Mouse (Mus musculus) ES-Bruce4 (cell line): ENCODE data around the gene Med15. TPM values are rescaled to one million over a fixed set of nuclear protein-coding genes. Genes with fewer than 3 reads are reported as not detected.
A peak's percentile ranks its signal among the peaks of the same experiment; 100 is the strongest.

Source experiments
- H3K27ac ChIP-seq: 2 replicates; pipeline ENCODE4 v1.5.1; 2012; ENCODE audit warnings: low read length, inconsistent platforms; ENCODE audit not compliant: insufficient read depth
- H3K27me3 ChIP-seq: 2 replicates; pipeline ENCODE4 v1.6.1; 2012; ENCODE audit warnings: mild to moderate bottlenecking, low read length, inconsistent platforms; ENCODE audit not compliant: control insufficient read depth, poor library complexity, insufficient read depth, severe bottlenecking
- H3K36me3 ChIP-seq: 2 replicates; pipeline ENCODE4 v1.6.1; 2012; ENCODE audit warnings: inconsistent platforms, mild to moderate bottlenecking, low read length, moderate library complexity; ENCODE audit not compliant: control insufficient read depth, poor library complexity, insufficient read depth, severe bottlenecking
- H3K4me1 ChIP-seq: one replicate; pipeline ENCODE4 v1.8.1; 2011; ENCODE audit warnings: low read length; ENCODE audit not compliant: control insufficient read depth, insufficient read depth
- H3K4me3 ChIP-seq: 2 replicates; pipeline ENCODE4 v1.5.1; 2011; ENCODE audit warnings: low read depth, mild to moderate bottlenecking, low read length
- H3K9ac ChIP-seq: 2 replicates; pipeline ENCODE4 v1.6.1; 2012; ENCODE audit warnings: low read depth, mild to moderate bottlenecking, inconsistent platforms; ENCODE audit not compliant: poor library complexity, severe bottlenecking
- H3K9me3 ChIP-seq: replicated peaks from 2 replicates; pipeline ENCODE4 v1.6.1; 2012; ENCODE audit warnings: mild to moderate bottlenecking, low read length, inconsistent platforms; ENCODE audit not compliant: control insufficient read depth, poor library complexity, insufficient read depth, severe bottlenecking
- CTCF ChIP-seq: IDR thresholded peaks from one replicate; pipeline ENCODE4 v1.8.1; 2011; ENCODE audit warnings: low read depth, low read length
- EP300 ChIP-seq: IDR thresholded peaks from 2 replicates; pipeline ENCODE4 v1.6.1; 2011; ENCODE audit warnings: low read depth, low read length; ENCODE audit not compliant: insufficient read depth
- POLR2A ChIP-seq: IDR thresholded peaks from one replicate; pipeline ENCODE4 v1.8.1; 2011; ENCODE audit warnings: low read length; ENCODE audit not compliant: insufficient read depth
- polyA plus RNA-seq: library from polyadenylated mRNA; stranded (reverse); fragments of >200 nt; gene quantifications from 2 replicates; pipeline ENCODE4 v1.2.4, GENCODE M21; 2011; ENCODE audit warnings: low read depth; ENCODE audit not compliant: missing spikeins, insufficient read depth, insufficient read length

Med15 gene
- polyA plus RNA-seq, 1 experiment = 54.7 TPM

DNA sequence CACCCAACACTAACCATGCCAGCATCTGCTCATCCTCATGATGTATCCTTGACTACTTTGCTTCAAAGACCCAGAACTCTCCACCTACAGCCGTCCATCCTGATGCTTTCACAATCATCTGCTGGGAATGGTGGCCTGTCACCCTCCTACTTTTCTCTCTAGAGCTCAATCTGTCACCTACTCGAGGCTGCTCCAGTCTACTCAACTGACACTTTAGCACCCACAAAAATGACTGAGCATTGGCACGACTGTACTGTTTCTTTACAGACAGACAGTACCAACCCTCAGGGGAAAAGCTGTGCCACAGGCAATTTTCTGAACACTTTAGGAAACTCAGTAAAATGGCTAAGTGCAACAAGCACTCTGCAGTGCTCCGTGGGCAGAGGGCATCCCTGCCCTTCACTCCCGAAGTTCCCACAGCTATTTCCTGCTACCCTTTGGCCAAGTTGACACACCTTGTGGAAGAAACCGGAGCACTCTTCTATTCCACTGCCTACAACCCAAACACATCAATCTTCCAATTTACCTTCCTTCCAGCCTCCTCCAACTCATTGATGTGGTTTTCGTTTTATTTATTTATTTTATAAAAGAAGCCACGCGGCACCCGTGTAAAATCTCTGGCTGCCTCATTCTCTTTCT, 10.8 kb downstream of the Med15 start:
- H3K4me1 ChIP-seq = no peaks in the 10 kb centered on the region
- H3K27ac ChIP-seq = no peak overlapping the region
- TF ChIP-seq CTCF = no peak

DNA sequence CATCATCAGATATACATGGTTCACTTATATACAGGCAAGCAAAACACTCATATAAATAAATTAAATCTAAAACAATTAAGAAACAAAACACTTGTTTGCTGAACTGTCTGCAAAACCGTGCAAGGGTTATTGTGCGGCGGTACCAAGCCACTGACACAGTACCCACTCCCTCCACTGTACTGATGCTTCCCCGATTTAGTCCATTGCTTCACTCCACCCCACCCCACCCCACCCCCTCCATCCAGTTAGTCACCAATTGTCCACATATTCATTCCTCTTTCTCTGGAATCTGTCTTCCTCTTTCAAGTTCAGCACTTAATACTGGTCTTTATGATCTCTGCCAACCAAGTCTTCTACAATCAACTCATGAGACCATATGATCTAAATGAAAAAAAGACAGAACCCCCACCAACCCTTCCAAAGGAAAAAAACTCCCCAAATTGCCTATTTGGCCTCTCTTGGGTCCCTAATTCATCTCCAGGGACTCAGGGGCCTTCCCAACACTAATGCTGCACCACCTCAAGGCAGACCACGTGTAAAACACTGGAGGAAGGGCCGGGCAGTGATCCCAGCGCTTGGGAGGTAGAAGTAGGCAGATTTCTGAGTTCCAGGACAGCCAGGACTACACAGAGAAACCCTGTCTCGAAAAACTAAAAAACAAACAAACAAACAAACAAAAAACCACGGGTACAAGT, 11.4 kb downstream of the Med15 start:
- Histone ChIP-seq H3K27ac (no peak overlapping the region), H3K36me3 (no peaks in the 10 kb centered on the region), H3K27me3 (no peaks in the 10 kb centered on the region), H3K9ac (peak overlapping the region; percentile 94), H3K9me3 (no peaks in the 10 kb centered on the region), H3K4me1 (no peaks in the 10 kb centered on the region), H3K4me3 (no peak overlapping the region)
- TF ChIP-seq POLR2A (no peak), CTCF (no peak), EP300 (no peak)

More for the DNA sequence above, 10.8 kb downstream of the Med15 start:
- Histone ChIP-seq H3K36me3 (no peaks in the 10 kb centered on the region), H3K27me3 (no peaks in the 10 kb centered on the region), H3K4me3 (peak overlapping the region; percentile 96), H3K9me3 (no peaks in the 10 kb centered on the region), H3K9ac (peak overlapping the region; percentile 94)

DNA sequence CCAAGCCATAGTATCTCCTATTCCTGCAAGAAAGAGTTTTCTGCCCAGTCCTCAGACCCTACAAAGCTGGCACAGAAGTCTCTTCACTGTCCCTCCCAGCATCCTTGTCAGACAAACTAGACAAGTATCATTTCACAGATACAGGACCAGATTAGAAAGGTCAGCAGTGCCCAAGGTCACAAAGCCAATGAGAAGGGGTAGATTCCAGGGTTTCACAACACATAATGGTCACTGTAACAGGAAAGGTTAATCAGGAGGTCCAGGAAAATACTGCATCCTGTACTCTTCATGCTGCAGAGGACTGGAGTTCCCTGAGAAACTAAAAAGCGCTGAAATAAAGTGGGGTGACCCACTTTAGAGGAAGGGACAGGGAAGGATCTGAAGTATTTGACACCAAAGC, 14.9 kb downstream of the Med15 start:
- TF ChIP-seq EP300 = no peak
- TF ChIP-seq CTCF = no peak
- TF ChIP-seq POLR2A = no peak
- no peaks in the 10 kb centered on the region for H3K4me1 ChIP-seq

DNA sequence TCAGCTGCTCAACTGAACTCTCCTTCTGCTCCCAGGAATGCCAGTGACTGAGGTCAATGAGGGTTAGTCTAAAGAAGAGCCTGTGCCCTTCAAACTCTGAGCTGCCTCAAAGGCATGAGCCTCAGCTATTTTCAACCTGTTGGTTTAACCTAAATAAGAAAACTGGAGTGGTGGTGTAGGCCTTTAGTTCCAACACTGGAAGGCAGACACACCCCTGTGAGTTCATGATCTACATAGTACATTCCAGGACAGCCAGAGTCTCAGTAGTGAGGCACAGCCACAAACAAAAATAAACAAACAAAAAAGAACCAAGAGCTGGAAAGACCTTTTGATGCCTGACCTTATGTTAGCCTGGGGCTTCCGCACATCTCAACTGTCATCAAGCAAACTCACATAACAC, 25.1 kb downstream of the Med15 start:
- Histone ChIP-seq H3K9me3 (no peaks in the 10 kb centered on the region), H3K27me3 (no peaks in the 10 kb centered on the region), H3K4me1 (no peaks in the 10 kb centered on the region), H3K27ac (no peak overlapping the region), H3K36me3 (no peaks in the 10 kb centered on the region), H3K9ac (no peak overlapping the region), H3K4me3 (no peak overlapping the region)
- TF ChIP-seq EP300 = no peak
- no peak for TF ChIP-seq POLR2A
- no peak for TF ChIP-seq CTCF

More for the DNA sequence above, 14.9 kb downstream of the Med15 start:
- Histone ChIP-seq H3K9me3 (no peaks in the 10 kb centered on the region), H3K9ac (no peak overlapping the region), H3K27me3 (no peaks in the 10 kb centered on the region), H3K36me3 (no peaks in the 10 kb centered on the region), H3K4me3 (no peak overlapping the region), H3K27ac (no peak overlapping the region)

DNA sequence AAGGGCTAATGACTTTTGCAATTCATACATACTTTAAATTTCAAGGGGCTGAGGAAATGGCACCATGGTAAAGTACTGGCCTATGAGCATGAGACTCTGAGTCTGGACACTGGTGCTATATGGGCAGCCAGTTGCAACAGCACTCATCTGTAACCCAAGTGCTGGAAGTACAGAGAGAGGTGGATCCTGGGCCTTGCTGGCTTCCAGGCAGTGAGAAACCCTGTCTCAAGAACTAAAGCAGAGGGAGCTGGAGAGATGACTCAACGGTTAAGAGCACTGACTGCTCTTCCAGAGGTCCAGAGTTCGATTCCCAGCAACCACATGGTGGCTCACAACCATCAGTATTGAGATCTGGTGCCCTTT, 31.7 kb downstream of the Med15 start:
- TF ChIP-seq CTCF (no peak), EP300 (no peak), POLR2A (no peak)
- Histone ChIP-seq H3K27me3 (no peaks in the 10 kb centered on the region), H3K4me1 (no peaks in the 10 kb centered on the region), H3K36me3 (peaks cover 3% of the 10 kb centered on the region), H3K27ac (no peak overlapping the region), H3K9me3 (no peaks in the 10 kb centered on the region), H3K9ac (no peak overlapping the region), H3K4me3 (no peak overlapping the region)

DNA sequence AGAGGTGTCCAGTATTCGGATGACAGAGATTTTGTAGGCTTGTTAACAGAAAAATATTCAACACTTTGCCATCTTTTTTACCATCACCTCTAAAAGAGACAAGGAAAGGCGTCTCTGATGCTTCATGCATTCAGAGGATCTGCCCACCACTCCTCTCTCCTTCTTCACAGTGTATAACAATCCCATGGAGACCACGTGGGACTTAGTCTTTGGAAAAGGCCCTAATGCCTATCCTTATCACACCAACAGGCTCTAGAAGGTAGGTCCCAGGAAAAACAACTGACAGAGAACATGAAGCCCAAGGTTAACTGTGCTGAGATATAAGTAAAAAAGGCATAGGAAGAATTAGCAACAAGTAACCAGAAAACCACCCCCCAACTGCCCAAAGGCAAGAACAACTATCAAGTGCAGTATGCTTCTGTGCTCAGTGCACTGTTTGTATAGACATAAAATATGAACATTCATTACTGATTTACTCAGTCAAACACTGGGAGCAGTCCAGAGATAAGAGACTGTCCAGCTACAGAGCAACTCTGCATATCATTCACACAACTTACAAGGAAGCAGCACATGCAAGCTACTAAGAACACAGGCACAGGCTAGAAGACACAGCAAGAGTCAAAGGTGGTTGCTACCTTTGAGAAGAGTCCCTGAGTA, 32.2 kb downstream of the Med15 start:
- TF ChIP-seq EP300 = no peak
- TF ChIP-seq POLR2A = no peak
- TF ChIP-seq CTCF = no peak
- H3K9ac ChIP-seq = no peak overlapping the region
- no peak overlapping the region for H3K27ac ChIP-seq
- H3K36me3 ChIP-seq = peaks cover 3% of the 10 kb centered on the region
- no peak overlapping the region for H3K4me3 ChIP-seq
- no peaks in the 10 kb centered on the region for H3K9me3 ChIP-seq
- no peaks in the 10 kb centered on the region for H3K4me1 ChIP-seq
- H3K27me3 ChIP-seq = no peaks in the 10 kb centered on the region
